Mouse (Mus musculus) retina, postnatal 7 days (tissue): Measurements from ENCODE around the gene Sufu.
A peak's percentile ranks its signal among the peaks of the same experiment; 100 is the strongest.

ENCODE experiments used
- DNase-seq: peaks from one replicate; pipeline ENCODE4 v3.0.0-alpha.2; 2012; ENCODE audit warnings: low read depth, low spot score

Sufu gene

GRCm38 (mm10) chr19:46392018-46392417, 4.7 kb upstream of the Sufu start:
- DNase-seq = no peak

GRCm38 (mm10) chr19:46394712-46395108, 2.0 kb upstream of the Sufu start:
- no peak for DNase-seq

GRCm38 (mm10) chr19:46395109-46396009, 1.3 kb upstream of the Sufu start, which contains the start of gene Actr1a:
Gene Actr1a (minus strand): TSS chr19:46395748.
- peak; percentile 98 for DNase-seq

DNA sequence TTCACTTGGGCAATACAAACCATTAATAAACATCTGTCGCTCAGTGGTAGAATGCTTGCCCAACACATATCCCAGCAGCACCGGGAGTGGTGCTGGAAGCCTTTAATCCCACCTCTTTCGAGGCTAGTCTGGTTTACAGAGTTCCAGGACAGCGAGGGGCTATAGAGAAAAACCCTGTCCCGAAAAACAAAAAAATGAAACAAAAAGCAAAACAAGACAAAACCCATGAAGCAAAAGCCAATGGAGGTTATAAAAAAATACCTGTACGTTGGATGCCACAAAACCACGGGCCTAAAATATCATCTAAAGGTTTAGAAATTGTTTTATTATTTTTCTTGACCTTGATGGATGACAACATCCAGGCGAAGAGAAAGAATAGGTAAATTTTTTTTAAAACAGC, 587 bp upstream of the Sufu start:
- DNase-seq = no peak

DNA sequence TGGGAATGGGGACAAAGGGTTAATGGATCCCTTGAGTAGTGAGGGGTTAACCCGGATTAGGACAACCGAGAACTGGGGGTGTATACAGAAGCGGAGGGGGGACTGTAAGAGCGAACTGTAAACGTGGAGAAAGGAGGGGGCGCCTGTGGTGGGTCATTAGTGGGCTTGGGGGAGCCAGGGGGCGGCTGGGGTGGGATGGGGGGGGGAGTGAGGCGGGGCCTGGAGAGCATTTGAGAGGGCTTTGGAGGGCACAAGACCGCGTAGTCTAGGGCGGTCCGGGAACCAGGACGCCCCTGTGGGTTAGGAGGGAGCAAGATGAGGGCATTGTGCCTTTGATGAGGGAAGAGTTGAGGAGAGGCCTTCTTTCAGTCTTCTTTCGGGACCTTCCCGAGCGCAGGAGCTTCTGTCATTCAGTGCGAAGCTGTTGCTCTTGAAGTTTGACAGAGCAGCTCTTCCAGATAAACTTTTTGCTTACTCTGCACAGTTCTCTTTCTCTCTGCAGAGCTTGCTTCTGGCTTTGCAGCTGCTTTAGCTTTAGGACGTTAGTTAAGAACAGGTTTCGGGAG, 823 bp downstream of the Sufu start:
- no peak for DNase-seq

GRCm38 (mm10) chr19:46398401-46398800, 1.7 kb downstream of the Sufu start:
- no peak for DNase-seq

DNA sequence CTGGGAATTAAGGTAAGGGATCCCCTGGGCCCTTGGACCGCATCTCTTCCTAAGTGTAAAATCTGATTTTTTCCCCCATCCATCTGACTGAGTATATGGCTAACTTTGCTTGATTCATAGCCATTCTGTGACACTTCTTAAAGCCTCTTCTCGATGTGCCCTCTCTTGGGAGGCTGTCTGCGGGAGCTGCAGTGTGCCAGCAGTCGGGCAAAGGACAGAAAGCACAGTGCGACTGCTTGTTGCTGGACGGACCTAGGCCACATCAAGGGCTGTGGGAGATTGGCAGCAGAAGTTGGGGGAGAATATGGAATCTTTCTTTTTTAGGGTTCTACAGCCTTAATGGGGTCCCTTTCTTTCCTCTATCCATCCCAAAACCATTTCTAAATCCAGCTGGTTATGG, 2.7 kb downstream of the Sufu start:
- no peak for DNase-seq

GRCm38 (mm10) chr19:46399886-46400285, 3.2 kb downstream of the Sufu start:
- DNase-seq = no peak

DNA sequence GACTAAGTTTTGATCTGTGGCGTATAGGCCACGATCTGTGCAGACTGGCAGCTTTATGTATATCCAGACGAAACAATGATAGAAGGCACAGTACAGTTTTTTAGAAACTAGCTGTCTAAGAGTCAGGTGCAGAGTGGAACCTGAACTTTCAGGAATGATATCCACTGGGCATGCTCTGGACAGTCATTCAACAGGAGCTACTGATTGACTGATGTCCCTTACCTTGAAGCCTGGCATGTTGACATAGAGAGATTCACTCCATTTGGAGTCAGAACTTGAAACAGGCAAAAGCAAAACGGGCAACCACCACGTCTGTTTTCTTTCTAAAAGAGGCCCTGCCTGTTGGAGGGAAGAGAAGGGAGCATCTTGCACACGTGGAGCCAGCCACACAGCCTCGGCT, 3.9 kb downstream of the Sufu start:
- no peak for DNase-seq

DNA sequence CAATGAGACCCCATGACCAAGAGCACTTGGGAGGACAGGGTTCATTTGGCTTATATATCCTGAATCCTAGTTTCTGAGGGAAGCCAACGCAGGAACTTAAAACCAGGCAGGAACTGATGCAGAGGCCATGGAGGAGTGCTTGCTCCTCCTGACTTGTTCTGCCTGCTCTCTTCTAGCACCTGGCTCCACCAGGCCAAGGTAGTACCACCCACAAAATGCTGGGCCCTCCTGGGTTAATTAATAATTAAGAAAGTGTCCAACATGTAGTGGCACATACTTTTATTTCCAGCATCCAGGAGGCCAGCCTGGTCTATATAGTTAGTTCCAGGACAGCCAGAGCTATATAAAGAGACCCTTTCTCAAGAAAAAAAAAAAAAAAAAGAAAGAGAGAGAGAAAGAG, 7.3 kb downstream of the Sufu start:
- no peak for DNase-seq

- no peak for DNase-seq
These were observed 10.1 kb downstream of the Sufu start for GRCm38 (mm10) chr19:46406592-46407386.

GRCm38 (mm10) chr19:46409506-46409905, 12.8 kb downstream of the Sufu start:
- no peak for DNase-seq

- DNase-seq = no peak
These were observed 15.5 kb downstream of the Sufu start for GRCm38 (mm10) chr19:46412056-46412805.

- no peak for DNase-seq
These were observed 17.3 kb downstream of the Sufu start for GRCm38 (mm10) chr19:46413969-46414368.

GRCm38 (mm10) chr19:46414486-46414885, 17.8 kb downstream of the Sufu start:
- no peak for DNase-seq

GRCm38 (mm10) chr19:46416276-46416675, 19.6 kb downstream of the Sufu start:
- DNase-seq = no peak

DNA sequence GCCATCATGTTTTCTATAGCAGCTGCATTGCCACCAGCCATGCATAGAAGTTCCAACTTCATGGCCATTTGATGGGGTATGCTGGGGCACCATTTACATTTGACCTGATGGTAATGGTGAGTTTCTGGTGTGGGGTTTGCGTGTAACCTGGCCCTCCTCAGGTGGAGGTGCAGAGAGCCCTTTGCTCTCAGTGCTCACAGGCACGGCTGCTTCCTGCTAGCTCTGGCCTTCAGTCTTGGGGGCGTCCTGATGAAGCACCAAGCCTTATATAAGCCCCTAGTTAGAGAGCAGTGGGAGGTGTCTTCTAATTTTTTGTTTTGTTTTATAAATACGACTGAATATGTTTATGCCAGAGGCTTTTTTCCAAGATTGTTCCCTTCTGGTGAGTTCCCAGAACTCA, 21.4 kb downstream of the Sufu start:
- DNase-seq = no peak

- no peak for DNase-seq
These were observed 23.7 kb downstream of the Sufu start for GRCm38 (mm10) chr19:46420410-46420809.

GRCm38 (mm10) chr19:46422384-46423338, 26.0 kb downstream of the Sufu start:
- no peak for DNase-seq

- DNase-seq = no peak
These were observed 28.6 kb downstream of the Sufu start for GRCm38 (mm10) chr19:46425266-46425665.
